Mouse (Mus musculus): ENCODE measurements around the gene Olfr818. TPM values are rescaled to one million over a fixed set of nuclear protein-coding genes. Genes with fewer than 3 reads are reported as not detected.

Gene Olfr818
- polyA plus RNA-seq (2017; shearing (Covaris generic)), result not detected

DNA sequence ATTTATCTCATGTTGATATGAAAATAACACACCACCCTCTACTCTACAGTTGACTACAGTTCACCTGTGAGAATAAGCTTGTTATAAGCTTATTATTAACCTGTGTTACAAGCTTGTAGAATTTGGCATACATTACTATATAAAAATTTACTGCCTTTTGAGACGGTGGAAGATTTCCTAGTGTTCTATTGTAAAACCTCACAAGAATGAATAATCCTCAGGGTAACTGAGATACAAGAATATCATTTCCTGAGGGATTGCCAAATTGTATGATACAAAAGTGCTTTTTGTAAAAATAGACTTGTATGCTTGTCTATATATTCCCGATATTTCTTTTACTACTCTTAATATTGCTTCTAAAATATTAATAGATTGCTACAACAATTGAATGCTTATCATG, at the start of gene Olfr818:
Gene Olfr818, minus strand, starts transcription at position 101 of the 400 bp plus-strand sequence.

DNA sequence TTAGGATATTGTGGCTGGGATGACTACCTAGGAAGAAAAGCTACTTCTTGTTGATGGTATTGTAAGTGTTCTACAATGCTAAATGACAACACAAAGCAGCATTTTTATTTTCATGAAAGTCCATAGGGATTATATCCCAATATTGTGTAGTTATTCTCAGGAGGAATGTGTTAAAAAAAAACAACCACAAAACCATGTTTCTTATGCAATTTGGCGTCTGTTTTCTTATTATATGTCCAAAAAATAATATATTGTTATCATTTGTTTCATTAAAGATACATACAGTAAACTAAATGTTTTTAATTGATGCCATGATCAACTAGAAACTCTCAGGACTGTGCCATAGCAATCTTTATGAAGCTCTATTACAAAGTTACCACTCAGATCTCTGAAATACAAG, 36.1 kb upstream of the Olfr818 start, which contains the start of gene Gm10310:
Gene Gm10310, minus strand, starts transcription at position 101 of the 400 bp plus-strand sequence.

DNA sequence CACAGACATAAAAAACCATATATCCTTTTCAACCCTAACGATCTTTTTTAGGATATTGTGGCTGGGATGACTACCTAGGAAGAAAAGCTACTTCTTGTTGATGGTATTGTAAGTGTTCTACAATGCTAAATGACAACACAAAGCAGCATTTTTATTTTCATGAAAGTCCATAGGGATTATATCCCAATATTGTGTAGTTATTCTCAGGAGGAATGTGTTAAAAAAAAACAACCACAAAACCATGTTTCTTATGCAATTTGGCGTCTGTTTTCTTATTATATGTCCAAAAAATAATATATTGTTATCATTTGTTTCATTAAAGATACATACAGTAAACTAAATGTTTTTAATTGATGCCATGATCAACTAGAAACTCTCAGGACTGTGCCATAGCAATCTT, 27.1 kb upstream of the Olfr818 start, which contains the start of gene Olfr247:
Gene Olfr247, minus strand, starts transcription at position 101 of the 400 bp plus-strand sequence.

DNA sequence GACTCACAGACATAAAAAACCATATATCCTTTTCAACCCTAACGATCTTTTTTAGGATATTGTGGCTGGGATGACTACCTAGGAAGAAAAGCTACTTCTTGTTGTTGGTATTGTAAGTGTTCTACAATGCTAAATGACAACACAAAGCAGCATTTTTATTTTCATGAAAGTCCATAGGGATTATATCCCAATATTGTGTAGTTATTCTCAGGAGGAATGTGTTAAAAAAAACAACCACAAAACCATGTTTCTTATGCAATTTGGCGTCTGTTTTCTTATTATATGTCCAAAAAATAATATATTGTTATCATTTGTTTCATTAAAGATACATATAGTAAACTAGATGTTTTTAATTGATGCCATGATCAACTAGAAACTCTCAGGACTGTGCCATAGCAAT, 18.3 kb upstream of the Olfr818 start, which contains the start of gene Olfr819:
Gene Olfr819, minus strand, starts transcription at position 101 of the 400 bp plus-strand sequence.

DNA sequence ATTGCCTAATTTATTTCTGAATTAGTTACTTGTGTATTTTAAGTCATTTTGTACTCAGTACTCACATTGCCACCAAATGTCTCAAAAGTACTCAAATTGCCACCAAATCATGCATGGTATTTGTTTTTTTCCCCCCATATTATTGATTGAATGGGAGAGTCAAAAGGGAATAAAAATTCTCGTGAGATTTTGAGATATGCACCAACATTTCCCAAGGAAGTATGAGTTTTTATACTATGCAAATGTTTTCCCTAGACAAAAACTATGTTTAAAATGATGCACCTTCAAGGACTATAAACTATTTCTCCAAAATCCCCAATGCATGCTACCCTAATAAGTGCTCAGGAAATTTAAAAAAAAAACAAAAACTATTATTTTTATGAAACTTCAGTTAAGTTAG, 33.4 kb downstream of the Olfr818 start, which contains the start of gene Olfr816:
Gene Olfr816, minus strand, starts transcription at position 101 of the 400 bp plus-strand sequence.

DNA sequence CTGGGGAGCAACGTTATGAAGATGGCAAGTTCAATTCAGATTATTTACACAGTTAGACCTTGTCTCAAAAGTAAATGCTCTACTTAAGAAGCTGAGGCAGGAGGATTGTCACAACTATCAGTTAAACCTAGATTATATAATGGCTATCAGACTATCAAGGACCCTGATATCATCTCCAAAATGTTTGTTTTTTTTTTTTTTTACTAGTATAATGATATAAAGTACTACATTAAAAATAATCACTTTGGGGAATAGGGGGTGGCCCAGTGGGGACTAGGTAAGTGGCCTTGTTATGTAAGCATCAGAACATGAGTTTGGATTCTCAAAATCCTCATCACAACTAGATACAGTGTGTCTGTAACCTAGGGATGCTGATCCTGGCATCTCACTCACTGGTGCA, 43.1 kb downstream of the Olfr818 start, which contains the start of gene Olfr815:
Gene Olfr815, minus strand, starts transcription at position 101 of the 400 bp plus-strand sequence.

Other genes starting within 250 kb of the Olfr818 start
- not detected for gene Olfr804, start 245.9 kb downstream of the Olfr818 start, polyA plus RNA-seq (2017; shearing (Covaris generic))
- gene Olfr805, start 219.7 kb downstream of the Olfr818 start, polyA plus RNA-seq (2017; shearing (Covaris generic)), result not detected
- not detected for gene Olfr806, start 207.2 kb downstream of the Olfr818 start, polyA plus RNA-seq (2017; shearing (Covaris generic))
- gene Olfr807, start 191.3 kb downstream of the Olfr818 start, polyA plus RNA-seq (2017; shearing (Covaris generic)), result not detected
- not detected for gene Olfr808, start 183.6 kb downstream of the Olfr818 start, polyA plus RNA-seq (2017; shearing (Covaris generic))
- gene Olfr809, start 174.5 kb downstream of the Olfr818 start, polyA plus RNA-seq (2017; shearing (Covaris generic)), result not detected
- gene Olfr810, start 154.2 kb downstream of the Olfr818 start, polyA plus RNA-seq (2017; shearing (Covaris generic)), result not detected
- gene Olfr811, start 144.7 kb downstream of the Olfr818 start, polyA plus RNA-seq (2017; shearing (Covaris generic)), result not detected
- 0.56 TPM for gene Olfr812, start 103.0 kb downstream of the Olfr818 start, polyA plus RNA-seq (2017; shearing (Covaris generic))
- not detected for gene Olfr813, start 93.7 kb downstream of the Olfr818 start, polyA plus RNA-seq (2017; shearing (Covaris generic))
- 0.09 TPM for gene Olfr814, start 69.2 kb downstream of the Olfr818 start, polyA plus RNA-seq (2017; shearing (Covaris generic))
- not detected for gene Olfr815, start 43.2 kb downstream of the Olfr818 start, polyA plus RNA-seq (2017; shearing (Covaris generic))
- gene Olfr816, start 33.5 kb downstream of the Olfr818 start, polyA plus RNA-seq (2017; shearing (Covaris generic)), result 0.34 TPM
- gene Olfr819, start 18.2 kb upstream of the Olfr818 start, polyA plus RNA-seq (2017; shearing (Covaris generic)), result not detected
- not detected for gene Olfr247, start 27.0 kb upstream of the Olfr818 start, polyA plus RNA-seq (2017; shearing (Covaris generic))
- 0.21 TPM for gene Gm10310, start 36.0 kb upstream of the Olfr818 start, polyA plus RNA-seq (2017; shearing (Covaris generic))
- not detected for gene Olfr820, start 63.5 kb upstream of the Olfr818 start, polyA plus RNA-seq (2017; shearing (Covaris generic))
- not detected for gene Olfr821, start 81.2 kb upstream of the Olfr818 start, polyA plus RNA-seq (2017; shearing (Covaris generic))
- gene Olfr822, start 122.1 kb upstream of the Olfr818 start, polyA plus RNA-seq (2017; shearing (Covaris generic)), result 0.14 TPM
- gene Olfr823, start 166.3 kb upstream of the Olfr818 start, polyA plus RNA-seq (2017; shearing (Covaris generic)), result not detected
- not detected for gene Olfr824, start 180.9 kb upstream of the Olfr818 start, polyA plus RNA-seq (2017; shearing (Covaris generic))
- not detected for gene Olfr825, start 217.7 kb upstream of the Olfr818 start, polyA plus RNA-seq (2017; shearing (Covaris generic))
- gene Olfr826, start 235.1 kb upstream of the Olfr818 start, polyA plus RNA-seq (2017; shearing (Covaris generic)), result 0.30 TPM